Mouse (Mus musculus): ENCODE data around the gene Tgfa. TPM values are rescaled to one million over a fixed set of nuclear protein-coding genes. Genes with fewer than 3 reads are reported as not detected.

Gene Tgfa
- polyA plus RNA-seq, 1 experiment, result 3.2 TPM

DNA sequence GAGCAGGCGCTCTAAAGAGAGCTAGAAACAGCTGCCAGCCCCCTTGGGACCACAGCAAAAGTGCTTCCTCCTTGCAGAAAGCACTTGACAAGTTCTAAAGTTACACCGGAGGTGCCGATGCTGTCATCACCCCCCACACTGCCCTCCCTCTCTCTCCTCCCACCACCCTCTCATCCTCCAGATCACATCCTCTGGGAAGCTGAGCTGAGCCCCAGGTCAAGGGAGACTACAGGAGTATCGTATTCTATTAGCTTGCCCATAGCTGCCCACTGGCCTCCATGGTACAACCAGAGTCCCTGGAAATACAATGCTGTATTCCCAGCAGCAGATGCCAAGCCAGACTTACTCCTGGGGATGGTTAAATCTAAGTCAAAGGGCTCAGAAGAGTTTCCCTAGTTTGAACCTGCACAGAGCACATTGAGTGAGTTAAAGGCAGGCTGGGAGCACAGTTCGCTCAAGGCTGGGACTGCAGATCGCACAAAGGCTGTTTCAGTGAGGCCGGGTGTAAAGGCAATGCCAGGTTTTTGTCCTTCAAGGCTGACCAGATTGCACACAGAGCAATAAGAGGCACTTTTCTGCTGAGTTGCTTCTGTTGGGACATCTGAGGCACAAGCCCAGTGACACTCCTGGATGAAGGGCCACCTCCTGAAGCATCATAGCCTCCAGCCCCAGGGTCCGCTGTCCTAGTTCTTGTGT, 75.5 kb downstream of the Tgfa start:
- no peak for DNase-seq
- WGBS, result 59% methylated on average over 8 of the region's 8 CpGs
- Histone ChIP-seq H3K36me3 (ENCODE audit: control insufficient read depth, insufficient read depth, low read length) (no peaks in the 10 kb centered on the region), H3K4me3 (ENCODE audit: insufficient read depth, low read depth, low read length) (no peak overlapping the region), H3K4me1 (ENCODE audit: control insufficient read depth, insufficient read depth, low read length) (no peaks in the 10 kb centered on the region), H3K27ac (ENCODE audit: insufficient read depth, low read depth, low read length) (no peak overlapping the region), H3K27me3 (replicated peaks; ENCODE audit: control insufficient read depth, insufficient read depth, low read length) (no peaks in the 10 kb centered on the region)
- TF ChIP-seq CTCF (conservative IDR thresholded peaks at IDR 0.05; ENCODE audit: insufficient read depth, insufficient read length, low read depth, low read length) (no peak), POLR2A (IDR thresholded peaks at IDR 0.05; ENCODE audit: low read depth, low read length) (no peak)

DNA sequence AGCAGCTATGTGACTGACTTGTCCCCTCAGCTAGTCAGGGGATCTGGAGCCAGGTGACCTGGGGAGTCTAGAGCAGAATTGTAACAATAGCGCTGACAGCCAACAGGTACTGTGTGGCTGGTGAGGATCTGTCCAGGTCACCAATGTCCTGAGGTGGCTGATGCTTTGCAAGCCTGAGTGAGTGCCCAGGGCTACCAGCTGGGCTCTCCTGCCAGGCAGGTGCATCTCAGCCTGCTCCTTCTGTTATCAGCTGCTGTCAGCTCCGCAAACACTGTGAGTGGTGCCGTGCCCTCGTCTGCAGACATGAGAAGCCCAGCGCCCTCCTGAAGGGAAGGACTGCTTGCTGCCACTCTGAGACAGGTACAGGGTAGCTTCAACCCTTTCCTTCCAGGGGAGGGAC, 76.1 kb downstream of the Tgfa start:
- WGBS, result 80% methylated on average over 5 of the region's 5 CpGs
- H3K36me3 ChIP-seq (ENCODE audit: control insufficient read depth, insufficient read depth, low read length), result no peaks in the 10 kb centered on the region

DNA sequence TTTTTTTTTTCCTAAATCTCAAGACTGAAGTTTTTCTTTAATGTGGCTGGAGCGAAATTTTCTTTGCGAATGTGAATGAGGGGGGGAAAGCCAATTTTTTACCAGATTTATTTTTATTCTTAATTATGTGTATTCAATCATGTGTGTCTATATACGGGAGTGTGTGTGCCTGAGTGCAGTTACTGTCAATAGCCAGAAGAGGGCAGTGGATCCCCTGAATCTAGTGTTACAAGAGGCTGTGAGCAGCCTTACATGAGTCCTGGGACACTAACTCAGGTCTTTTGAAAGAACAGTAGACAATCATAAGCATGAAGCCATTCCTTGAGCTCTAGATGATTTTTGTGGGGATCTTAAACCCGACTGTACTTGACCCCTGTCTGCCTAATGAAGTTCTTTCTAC, 80.7 kb downstream of the Tgfa start:
- DNase-seq, result no peak
- Histone ChIP-seq H3K36me3 (ENCODE audit: control insufficient read depth, insufficient read depth, low read length) (no peaks in the 10 kb centered on the region), H3K4me1 (ENCODE audit: control insufficient read depth, insufficient read depth, low read length) (no peaks in the 10 kb centered on the region), H3K4me3 (ENCODE audit: insufficient read depth, low read depth, low read length) (no peak overlapping the region), H3K27ac (ENCODE audit: insufficient read depth, low read depth, low read length) (no peak overlapping the region), H3K27me3 (replicated peaks; ENCODE audit: control insufficient read depth, insufficient read depth, low read length) (no peaks in the 10 kb centered on the region)
- TF ChIP-seq POLR2A (IDR thresholded peaks at IDR 0.05; ENCODE audit: low read depth, low read length), result no peak
- no peak for TF ChIP-seq CTCF (conservative IDR thresholded peaks at IDR 0.05; ENCODE audit: insufficient read depth, insufficient read length, low read depth, low read length)
- WGBS, result 95% methylated on average over 4 of the region's 4 CpGs

More for the DNA sequence above, 76.1 kb downstream of the Tgfa start:
- no peaks in the 10 kb centered on the region for H3K4me1 ChIP-seq (ENCODE audit: control insufficient read depth, insufficient read depth, low read length)
- TF ChIP-seq POLR2A (IDR thresholded peaks at IDR 0.05; ENCODE audit: low read depth, low read length), result no peak
- TF ChIP-seq CTCF (conservative IDR thresholded peaks at IDR 0.05; ENCODE audit: insufficient read depth, insufficient read length, low read depth, low read length), result no peak
- no peak overlapping the region for H3K4me3 ChIP-seq (ENCODE audit: insufficient read depth, low read depth, low read length)
- no peak for DNase-seq
- no peaks in the 10 kb centered on the region for H3K27me3 ChIP-seq (replicated peaks; ENCODE audit: control insufficient read depth, insufficient read depth, low read length)
- no peak overlapping the region for H3K27ac ChIP-seq (ENCODE audit: insufficient read depth, low read depth, low read length)

DNA sequence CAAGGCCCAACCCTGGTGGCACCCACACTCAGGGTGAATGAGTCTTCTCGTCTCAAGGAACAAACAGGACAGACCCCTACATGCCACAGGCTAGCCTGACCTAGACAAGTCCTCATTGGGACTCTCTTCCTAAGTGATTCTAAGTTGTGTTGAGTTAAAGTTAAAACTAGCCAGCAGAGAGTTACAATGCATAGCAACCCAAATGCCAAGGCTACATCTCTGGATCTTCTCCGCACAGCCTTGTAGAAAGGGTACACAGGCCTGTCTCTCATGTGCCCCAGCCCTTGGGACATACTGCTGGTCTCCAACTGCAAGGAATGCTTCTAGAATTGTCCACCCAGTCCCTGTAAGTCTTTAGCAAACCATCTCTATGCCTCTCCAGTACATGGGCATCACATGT, 81.8 kb downstream of the Tgfa start:
- TF ChIP-seq CTCF (conservative IDR thresholded peaks at IDR 0.05; ENCODE audit: insufficient read depth, insufficient read length, low read depth, low read length) (no peak), POLR2A (IDR thresholded peaks at IDR 0.05; ENCODE audit: low read depth, low read length) (no peak)
- Histone ChIP-seq H3K27ac (ENCODE audit: insufficient read depth, low read depth, low read length) (no peak overlapping the region), H3K27me3 (replicated peaks; ENCODE audit: control insufficient read depth, insufficient read depth, low read length) (no peaks in the 10 kb centered on the region), H3K4me1 (ENCODE audit: control insufficient read depth, insufficient read depth, low read length) (no peaks in the 10 kb centered on the region), H3K36me3 (ENCODE audit: control insufficient read depth, insufficient read depth, low read length) (no peaks in the 10 kb centered on the region), H3K4me3 (ENCODE audit: insufficient read depth, low read depth, low read length) (no peak overlapping the region)
- DNase-seq, result no peak
- 91% methylated on average over 2 of the region's 2 CpGs for WGBS

DNA sequence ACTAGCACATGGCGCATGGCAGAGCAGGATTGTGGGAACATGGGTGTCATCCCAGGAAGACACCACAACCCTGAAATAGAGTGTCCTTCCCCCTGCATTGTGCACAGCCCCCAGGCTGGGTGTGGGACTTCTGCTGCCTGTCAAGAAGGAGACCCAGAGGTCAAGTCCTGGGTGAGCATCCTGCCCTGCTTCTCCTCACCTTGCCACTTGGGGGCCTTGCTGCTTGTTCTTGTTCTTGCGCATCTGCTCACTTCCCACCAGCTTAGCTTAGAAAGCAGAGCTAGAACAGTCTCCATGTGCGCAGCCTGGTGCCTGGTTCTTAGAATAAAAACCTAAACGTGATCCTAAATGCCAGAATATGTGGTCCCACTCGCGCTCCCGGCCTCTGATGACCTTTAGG, 82.6 kb downstream of the Tgfa start:
- 79% methylated on average over 7 of the region's 7 CpGs for WGBS
- 0 out of 2 replicates have a peak, but pooled peaks have one; percentile 16 for TF ChIP-seq CTCF (conservative IDR thresholded peaks at IDR 0.05; ENCODE audit: insufficient read depth, insufficient read length, low read depth, low read length)
- TF ChIP-seq POLR2A (IDR thresholded peaks at IDR 0.05; ENCODE audit: low read depth, low read length), result no peak
- Histone ChIP-seq H3K36me3 (ENCODE audit: control insufficient read depth, insufficient read depth, low read length) (no peaks in the 10 kb centered on the region), H3K27me3 (replicated peaks; ENCODE audit: control insufficient read depth, insufficient read depth, low read length) (no peaks in the 10 kb centered on the region), H3K4me3 (ENCODE audit: insufficient read depth, low read depth, low read length) (no peak overlapping the region), H3K27ac (ENCODE audit: insufficient read depth, low read depth, low read length) (no peak overlapping the region), H3K4me1 (ENCODE audit: control insufficient read depth, insufficient read depth, low read length) (no peaks in the 10 kb centered on the region)
- DNase-seq, result no peak

DNA sequence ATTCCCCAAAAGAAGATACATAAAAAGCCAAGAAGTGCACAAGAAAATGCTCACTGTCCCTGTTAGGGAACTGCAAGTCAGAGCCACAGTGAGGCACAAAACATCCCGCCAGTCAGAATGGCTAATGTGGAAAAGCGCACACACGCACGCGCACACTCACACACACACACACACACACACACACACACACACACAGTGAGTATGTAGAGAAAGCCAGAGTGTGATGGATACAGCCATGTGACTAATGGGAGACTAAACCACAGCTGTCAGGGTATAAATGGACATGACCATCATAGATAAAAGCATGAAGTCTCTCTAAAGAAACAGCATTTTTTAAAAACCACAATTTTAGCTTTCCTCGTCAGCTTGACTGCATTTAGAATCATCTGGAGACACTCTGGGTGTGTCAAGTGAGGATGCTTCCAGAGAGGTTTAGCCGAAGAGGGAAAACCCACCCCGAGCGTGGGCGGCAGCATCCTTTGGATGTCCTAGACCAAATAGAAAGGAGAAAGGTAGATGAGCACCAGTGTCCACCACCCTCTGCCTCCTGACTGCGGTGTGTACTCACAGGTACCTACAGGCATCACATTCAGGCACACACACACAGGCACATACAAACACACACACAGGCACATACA, 86.7 kb downstream of the Tgfa start:
- H3K4me3 ChIP-seq (ENCODE audit: insufficient read depth, low read depth, low read length), result no peak overlapping the region
- no peaks in the 10 kb centered on the region for H3K4me1 ChIP-seq (ENCODE audit: control insufficient read depth, insufficient read depth, low read length)
- WGBS, result 92% methylated on average over 11 of the region's 11 CpGs
- TF ChIP-seq CTCF (conservative IDR thresholded peaks at IDR 0.05; ENCODE audit: insufficient read depth, insufficient read length, low read depth, low read length) (no peak), POLR2A (IDR thresholded peaks at IDR 0.05; ENCODE audit: low read depth, low read length) (no peak)
- H3K27me3 ChIP-seq (replicated peaks; ENCODE audit: control insufficient read depth, insufficient read depth, low read length), result no peaks in the 10 kb centered on the region
- H3K27ac ChIP-seq (ENCODE audit: insufficient read depth, low read depth, low read length), result no peak overlapping the region
- no peaks in the 10 kb centered on the region for H3K36me3 ChIP-seq (ENCODE audit: control insufficient read depth, insufficient read depth, low read length)
- no peak for DNase-seq

DNA sequence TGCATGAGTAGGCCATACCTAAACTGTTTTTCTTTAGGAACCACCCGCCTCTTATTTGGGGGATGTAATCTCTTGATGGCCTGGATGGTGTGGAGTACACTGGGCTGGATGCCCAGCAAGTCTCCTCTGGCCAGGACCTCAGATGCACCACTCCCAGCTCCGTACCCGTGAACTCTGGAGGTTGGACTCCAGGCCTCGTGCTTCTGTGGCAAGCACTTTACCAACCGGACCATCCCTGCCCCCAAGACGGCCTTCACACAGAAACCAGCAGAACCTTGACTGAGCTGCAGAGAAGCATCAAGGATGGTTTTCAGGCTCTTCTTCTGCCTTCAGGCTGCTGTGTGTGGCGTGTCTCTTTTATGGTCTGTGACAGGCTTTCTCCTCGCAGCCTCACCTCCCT, 98.3 kb downstream of the Tgfa start:
- Histone ChIP-seq H3K4me1 (ENCODE audit: control insufficient read depth, insufficient read depth, low read length) (no peaks in the 10 kb centered on the region), H3K4me3 (ENCODE audit: insufficient read depth, low read depth, low read length) (no peak overlapping the region), H3K36me3 (ENCODE audit: control insufficient read depth, insufficient read depth, low read length) (no peaks in the 10 kb centered on the region), H3K27me3 (replicated peaks; ENCODE audit: control insufficient read depth, insufficient read depth, low read length) (no peaks in the 10 kb centered on the region), H3K27ac (ENCODE audit: insufficient read depth, low read depth, low read length) (no peak overlapping the region)
- TF ChIP-seq POLR2A (IDR thresholded peaks at IDR 0.05; ENCODE audit: low read depth, low read length), result no peak
- no peak for TF ChIP-seq CTCF (conservative IDR thresholded peaks at IDR 0.05; ENCODE audit: insufficient read depth, insufficient read length, low read depth, low read length)
- DNase-seq, result peak; percentile 49
- 66% methylated on average over 8 of the region's 8 CpGs for WGBS

Data from kidney, adult 2 months (tissue).